Mouse (Mus musculus) CD4-positive, CD25-positive, alpha-beta regulatory T cell, adult 9 weeks (primary cell): ENCODE measurements around the gene Map2. TPM values are rescaled to one million over a fixed set of nuclear protein-coding genes. Genes with fewer than 3 reads are reported as not detected.

Source experiments
- polyA plus RNA-seq: library from polyadenylated mRNA; unstranded; fragments of 100-300 nt; shearing (Covaris generic); gene quantifications from one replicate; pipeline ENCODE4 v1.2.1, GENCODE M21; 2017

Gene Map2
- polyA plus RNA-seq, result 3.2 TPM

GRCm38 (mm10) chr1:66175041-66175665 is at the start of gene Map2:
Gene Map2 (plus strand): TSS chr1:66175273.

GRCm38 (mm10) chr1:66467821-66468703 is 293.0 kb downstream of the Map2 start, which contains the start of gene Unc80:
Gene Unc80 (plus strand): TSS chr1:66468367.

Other genes with a start within 250 kb of the Map2 start
- gene Crygf, start 248.8 kb upstream of the Map2 start, polyA plus RNA-seq, result not detected